Mouse (Mus musculus): ENCODE measurements around the gene Smok2a. TPM values are rescaled to one million over a fixed set of nuclear protein-coding genes. Genes with fewer than 3 reads are reported as not detected.

Smok2a gene
- not detected for polyA plus RNA-seq (2014; fragmentation: Illumina TruSeq; extraction: RNeasy Lipid Tissue Mini Kit (QIAGEN cat#74804); ENCODE audit: low read depth, low replicate concordance)

GRCm38 (mm10) chr17:13220888-13221287, at the start of gene Smok2a:
TSS of gene Smok2a (plus strand) at chr17:13221188.

GRCm38 (mm10) chr17:13229957-13230356, 9.0 kb downstream of the Smok2a start, which contains the start of gene Smok2b:
TSS of gene Smok2b (plus strand) at chr17:13230257.

Other genes with a start within 250 kb of the Smok2a start
- 43.6 TPM for gene Wtap, start 227.0 kb upstream of the Smok2a start, polyA plus RNA-seq (2014; fragmentation: Illumina TruSeq; extraction: RNeasy Lipid Tissue Mini Kit (QIAGEN cat#74804); ENCODE audit: low read depth, low replicate concordance)
- gene Sod2, start 214.3 kb upstream of the Smok2a start, polyA plus RNA-seq (2014; fragmentation: Illumina TruSeq; extraction: RNeasy Lipid Tissue Mini Kit (QIAGEN cat#74804); ENCODE audit: low read depth, low replicate concordance): 703 TPM
- gene Gpr31b, start 168.9 kb upstream of the Smok2a start, polyA plus RNA-seq (2014; fragmentation: Illumina TruSeq; extraction: RNeasy Lipid Tissue Mini Kit (QIAGEN cat#74804); ENCODE audit: low read depth, low replicate concordance): not detected
- gene Tcp10b, start 160.1 kb upstream of the Smok2a start, polyA plus RNA-seq (2014; fragmentation: Illumina TruSeq; extraction: RNeasy Lipid Tissue Mini Kit (QIAGEN cat#74804); ENCODE audit: low read depth, low replicate concordance): not detected
- not detected for gene Unc93a, start 89.4 kb upstream of the Smok2a start, polyA plus RNA-seq (2014; fragmentation: Illumina TruSeq; extraction: RNeasy Lipid Tissue Mini Kit (QIAGEN cat#74804); ENCODE audit: low read depth, low replicate concordance)
- not detected for gene Smok2b, start 9.1 kb downstream of the Smok2a start, polyA plus RNA-seq (2014; fragmentation: Illumina TruSeq; extraction: RNeasy Lipid Tissue Mini Kit (QIAGEN cat#74804); ENCODE audit: low read depth, low replicate concordance)
- not detected for gene Tcp10c, start 133.4 kb downstream of the Smok2a start, polyA plus RNA-seq (2014; fragmentation: Illumina TruSeq; extraction: RNeasy Lipid Tissue Mini Kit (QIAGEN cat#74804); ENCODE audit: low read depth, low replicate concordance)